Mouse (Mus musculus) kidney, embryonic 16.5 days (tissue): ENCODE results near the gene Fgfr2. TPM values are rescaled to one million over a fixed set of nuclear protein-coding genes. Genes with fewer than 3 reads are reported as not detected.

ENCODE experiments used
- ATAC-seq: fragments of 200-750 bp; cut with Nextera tagmentation; 2 replicates; pipeline ENCODE4 v1.8.0; 2017; ENCODE audit warnings: moderate TSS enrichment; ENCODE audit not compliant: low FRiP score, low TSS enrichment
- H3K27ac ChIP-seq: fragments of 300-500 bp; sonication (generic); 2 replicates; pipeline ENCODE4 v1.5.1; 2014; ENCODE audit warnings: low read length
- H3K27me3 ChIP-seq: fragments of 300-500 bp; sonication (generic); 2 replicates; pipeline ENCODE4 v1.6.1; 2014; ENCODE audit warnings: low read length, control low read depth, mixed read lengths; ENCODE audit not compliant: insufficient read depth
- H3K36me3 ChIP-seq: fragments of 300-500 bp; sonication (generic); 2 replicates; pipeline ENCODE4 v1.6.1; 2014; ENCODE audit warnings: low read length, control low read depth, mixed read lengths; ENCODE audit not compliant: insufficient read depth
- H3K4me1 ChIP-seq: fragments of 300-500 bp; sonication (generic); 2 replicates; pipeline ENCODE4 v1.6.1; 2014; ENCODE audit warnings: low read length, control low read depth, mixed read lengths; ENCODE audit not compliant: insufficient read depth
- H3K4me2 ChIP-seq: fragments of 300-500 bp; sonication (generic); replicated peaks from 2 replicates; pipeline ENCODE4 v1.6.1; 2014; ENCODE audit warnings: low read depth, low read length
- H3K4me3 ChIP-seq: fragments of 300-500 bp; sonication (generic); 2 replicates; pipeline ENCODE4 v1.5.1; 2014; ENCODE audit warnings: mild to moderate bottlenecking, low read length
- H3K9ac ChIP-seq: fragments of 300-500 bp; sonication (generic); replicated peaks from 2 replicates; pipeline ENCODE4 v1.6.1; 2014; ENCODE audit warnings: low read length
- H3K9me3 ChIP-seq: fragments of 300-500 bp; sonication (generic); 2 replicates; pipeline ENCODE4 v1.6.1; 2016; ENCODE audit warnings: low read length, control low read depth
- WGBS: fragments of 180-500 bp; shearing (Covaris S2); extraction: QIAGEN DNeasy Blood & Tissue Kit; methylation state at CpG from one replicate; pipeline ENCODE4 v1.1.7; 2014; 5-methylcytosine and 5-hydroxymethylcytosine counted together
- polyA plus RNA-seq: library from polyadenylated mRNA; unstranded; fragments of >200 nt; fragmentation: Nextera tagmentation; extraction: Ambion mirVana; gene quantifications from 2 replicates; pipeline ENCODE4 v1.2.1, GENCODE M21; 2015

Gene Fgfr2
- polyA plus RNA-seq, 1 experiment from 2014 or later, result 118 TPM

DNA sequence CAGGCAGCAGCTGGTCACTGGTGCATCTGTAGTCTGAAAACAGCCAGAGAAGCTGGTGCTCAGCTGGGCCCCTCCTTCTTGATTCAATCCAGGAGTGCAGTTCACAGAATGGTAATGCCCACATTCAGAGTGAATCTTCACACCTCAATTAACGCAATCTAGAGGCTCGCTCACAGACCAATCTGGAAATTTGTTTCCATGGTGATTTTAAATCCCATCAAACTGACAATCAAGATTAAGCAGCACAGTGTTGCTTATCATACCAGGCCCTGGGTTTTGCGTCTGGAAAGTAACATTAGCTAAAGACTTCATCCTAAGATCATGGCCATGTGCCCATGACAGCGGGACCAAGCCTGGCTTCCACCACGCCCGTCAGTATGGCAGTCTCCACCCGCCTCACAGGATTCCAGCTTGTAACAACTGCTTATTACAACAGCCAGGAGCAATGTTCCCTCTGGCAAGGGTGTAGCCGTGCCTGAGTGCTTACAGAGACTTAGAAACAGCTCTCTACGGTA, 644.8 kb downstream of the Fgfr2 start:
- Histone ChIP-seq H3K36me3 (no peaks in the 10 kb centered on the region), H3K4me3 (no peak overlapping the region), H3K27me3 (no peaks in the 10 kb centered on the region), H3K4me1 (peaks cover 10% of the 10 kb centered on the region), H3K9me3 (no peaks in the 10 kb centered on the region; the same call in 1 of the 2 replicates), H3K27ac (no peak overlapping the region), H3K9ac (no peak overlapping the region), H3K4me2 (no peak overlapping the region)
- whole genome bisulfite sequencing, result 76% methylated on average over 9 of the region's 9 CpGs
- ATAC-seq, result no peak

DNA sequence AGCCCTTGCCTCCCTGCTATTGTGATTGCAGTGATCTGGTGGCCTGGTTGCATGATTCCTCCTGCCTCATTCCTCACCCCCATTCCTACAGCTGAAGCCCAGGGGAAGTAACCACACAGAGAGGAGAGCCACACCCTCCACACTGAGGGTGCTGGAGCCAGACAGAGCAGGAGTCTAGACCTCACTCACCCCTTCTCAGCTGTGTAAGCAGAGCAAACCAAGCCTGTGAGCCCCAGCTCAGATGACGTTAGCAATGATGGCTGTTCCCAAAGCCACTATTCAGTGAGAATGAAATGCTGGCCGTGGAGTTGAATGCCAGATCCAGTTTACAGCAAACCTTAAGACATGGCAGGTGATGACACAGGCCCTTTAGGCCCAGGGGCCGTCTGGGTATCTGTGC, 645.4 kb downstream of the Fgfr2 start:
- whole genome bisulfite sequencing, result 53% methylated on average over 3 of the region's 3 CpGs
- Histone ChIP-seq H3K9me3 (no peaks in the 10 kb centered on the region; the same call in 1 of the 2 replicates), H3K27ac (no peak overlapping the region), H3K9ac (no peak overlapping the region), H3K27me3 (no peaks in the 10 kb centered on the region), H3K4me1 (peaks cover 10% of the 10 kb centered on the region), H3K4me3 (no peak overlapping the region), H3K36me3 (no peaks in the 10 kb centered on the region), H3K4me2 (no peak overlapping the region)
- ATAC-seq, result no peak

DNA sequence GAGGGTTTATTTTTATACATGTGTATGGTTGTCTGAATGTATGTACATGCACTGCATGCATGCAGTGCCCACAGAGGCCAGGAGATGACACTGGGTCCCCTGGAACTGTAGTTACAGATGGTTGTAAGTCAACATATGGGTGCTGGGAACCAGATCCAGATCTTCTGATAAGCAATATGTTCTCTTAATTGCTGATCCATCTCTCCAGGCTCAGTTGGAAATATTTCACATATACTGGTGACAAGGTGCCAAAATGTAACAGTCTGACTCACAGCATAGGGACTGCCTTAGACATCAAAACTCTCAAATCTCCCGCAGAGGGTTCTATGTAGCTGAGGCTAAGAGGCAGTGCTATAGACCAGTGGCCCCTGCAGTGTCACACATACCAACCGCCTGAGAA, 646.7 kb downstream of the Fgfr2 start:
- Histone ChIP-seq H3K36me3 (no peaks in the 10 kb centered on the region), H3K27me3 (no peaks in the 10 kb centered on the region), H3K9ac (no peak overlapping the region), H3K4me1 (peaks cover 10% of the 10 kb centered on the region), H3K4me3 (no peak overlapping the region), H3K4me2 (no peak overlapping the region), H3K9me3 (no peaks in the 10 kb centered on the region; the same call in 1 of the 2 replicates), H3K27ac (no peak overlapping the region)
- 97% methylated on average over 2 of the region's 2 CpGs for whole genome bisulfite sequencing
- ATAC-seq, result no peak

- H3K27ac ChIP-seq, result no peak overlapping the region
- no peak overlapping the region for H3K9ac ChIP-seq
- H3K36me3 ChIP-seq, result no peaks in the 10 kb centered on the region
- no peaks in the 10 kb centered on the region; the same call in 1 of the 2 replicates for H3K9me3 ChIP-seq
- H3K4me3 ChIP-seq, result no peak overlapping the region
- H3K27me3 ChIP-seq, result no peaks in the 10 kb centered on the region
- ATAC-seq, result 0 out of 2 replicates have a peak, but pooled peaks have one; percentile 5
- WGBS, result 23% methylated on average over 5 of the region's 5 CpGs
- no peaks in the 10 kb centered on the region for H3K4me1 ChIP-seq
- no peak overlapping the region for H3K4me2 ChIP-seq
Observed at GRCm38 (mm10) chr7:132475069-132475468, 648.1 kb downstream of the Fgfr2 start.

GRCm38 (mm10) chr7:132471327-132471726, 651.8 kb downstream of the Fgfr2 start:
- Histone ChIP-seq H3K9ac (no peak overlapping the region), H3K9me3 (no peaks in the 10 kb centered on the region; the same call in 1 of the 2 replicates), H3K4me2 (no peak overlapping the region), H3K36me3 (no peaks in the 10 kb centered on the region), H3K27ac (no peak overlapping the region), H3K4me1 (no peaks in the 10 kb centered on the region), H3K4me3 (no peak overlapping the region), H3K27me3 (no peaks in the 10 kb centered on the region)
- 52% methylated on average over 3 of the region's 3 CpGs for WGBS
- no peak for ATAC-seq

GRCm38 (mm10) chr7:132468391-132468790, 654.8 kb downstream of the Fgfr2 start:
- no peaks in the 10 kb centered on the region for H3K36me3 ChIP-seq
- ATAC-seq, result peak; percentile 46; the same call in 1 of the 2 replicates

GRCm38 (mm10) chr7:132465897-132466296, 657.3 kb downstream of the Fgfr2 start:
- Histone ChIP-seq H3K4me2 (no peak overlapping the region), H3K27me3 (no peaks in the 10 kb centered on the region), H3K27ac (no peak overlapping the region), H3K9ac (no peak overlapping the region), H3K4me3 (no peak overlapping the region), H3K4me1 (no peaks in the 10 kb centered on the region), H3K36me3 (no peaks in the 10 kb centered on the region), H3K9me3 (no peaks in the 10 kb centered on the region)
- ATAC-seq, result no peak
- 92% methylated on average over 5 of the region's 5 CpGs for WGBS

More at GRCm38 (mm10) chr7:132468391-132468790, 654.8 kb downstream of the Fgfr2 start:
- no peak overlapping the region for H3K4me2 ChIP-seq
- no peak overlapping the region for H3K27ac ChIP-seq
- H3K4me3 ChIP-seq, result no peak overlapping the region
- H3K9ac ChIP-seq, result no peak overlapping the region
- H3K27me3 ChIP-seq, result no peaks in the 10 kb centered on the region
- H3K9me3 ChIP-seq, result no peaks in the 10 kb centered on the region
- no peaks in the 10 kb centered on the region for H3K4me1 ChIP-seq

GRCm38 (mm10) chr7:132464894-132465293, 658.3 kb downstream of the Fgfr2 start:
- Histone ChIP-seq H3K4me3 (no peak overlapping the region), H3K36me3 (no peaks in the 10 kb centered on the region), H3K4me2 (no peak overlapping the region), H3K9ac (no peak overlapping the region), H3K9me3 (no peaks in the 10 kb centered on the region), H3K4me1 (no peaks in the 10 kb centered on the region), H3K27me3 (no peaks in the 10 kb centered on the region), H3K27ac (no peak overlapping the region)
- ATAC-seq, result no peak
- WGBS, result 66% methylated on average over 1 of the region's 1 CpGs

DNA sequence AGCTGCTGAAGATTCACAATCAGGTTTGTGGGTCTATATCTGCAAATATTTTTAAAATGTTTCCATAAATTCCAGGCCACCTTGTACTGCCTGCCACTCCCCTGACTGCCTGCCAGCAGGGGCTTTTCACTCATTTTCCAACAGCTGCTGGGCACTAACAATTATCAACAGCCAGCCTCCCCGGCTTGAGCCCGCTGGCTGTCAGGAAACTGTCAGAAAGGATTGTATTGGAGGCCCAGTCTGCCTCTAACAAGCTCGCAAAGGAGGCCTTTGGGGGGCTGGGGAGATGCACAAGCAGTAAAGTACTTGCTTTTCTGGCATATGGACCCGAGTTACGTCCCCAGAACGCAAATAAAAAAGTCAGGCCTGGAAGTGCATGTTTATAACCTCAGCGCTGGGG, 664.7 kb downstream of the Fgfr2 start:
- Histone ChIP-seq H3K9ac (no peak overlapping the region), H3K27me3 (no peaks in the 10 kb centered on the region), H3K4me3 (no peak overlapping the region), H3K4me1 (no peaks in the 10 kb centered on the region), H3K27ac (no peak overlapping the region), H3K36me3 (no peaks in the 10 kb centered on the region), H3K9me3 (no peaks in the 10 kb centered on the region), H3K4me2 (no peak overlapping the region)
- 60% methylated on average over 7 of the region's 7 CpGs for WGBS
- ATAC-seq, result no peak

DNA sequence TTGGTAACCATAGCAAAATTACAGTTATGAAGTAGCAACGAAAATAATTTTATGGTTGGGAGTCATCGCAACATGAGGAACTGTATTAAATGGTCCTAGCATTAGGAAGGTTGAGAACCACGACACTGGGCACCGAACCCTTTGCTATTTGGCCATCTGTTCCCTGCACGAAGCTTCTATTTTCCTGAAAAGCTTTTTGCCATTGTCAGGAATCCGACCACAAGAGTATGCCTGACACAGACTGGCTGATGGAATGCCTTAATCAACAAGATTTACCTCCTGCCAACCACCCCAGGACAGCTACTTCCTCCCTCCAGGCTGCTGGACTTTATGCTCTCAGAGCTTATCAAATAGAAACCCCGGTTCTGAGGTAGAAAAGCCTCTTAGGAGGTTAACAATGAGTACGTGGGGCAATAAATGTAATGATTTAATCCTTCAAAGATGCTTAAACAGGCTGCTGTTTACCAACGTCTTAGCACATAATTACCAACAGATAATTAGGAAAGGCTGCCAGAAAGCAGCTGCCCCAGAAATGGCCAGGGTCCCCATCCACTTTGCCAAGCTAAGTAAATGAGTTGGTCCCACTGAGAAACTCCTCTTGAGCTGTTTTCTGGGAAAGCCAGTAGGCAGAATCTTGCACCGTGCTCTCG, 668.0 kb downstream of the Fgfr2 start:
- 51% methylated on average over 11 of the region's 11 CpGs for WGBS
- no peak overlapping the region for H3K27ac ChIP-seq
- ATAC-seq, result no peak

More for the DNA sequence above, 668.0 kb downstream of the Fgfr2 start:
- peaks cover 4% of the 10 kb centered on the region; the same call in 1 of the 2 replicates for H3K9me3 ChIP-seq
- H3K4me1 ChIP-seq, result no peaks in the 10 kb centered on the region
- H3K27me3 ChIP-seq, result no peaks in the 10 kb centered on the region
- H3K36me3 ChIP-seq, result no peaks in the 10 kb centered on the region
- no peak overlapping the region for H3K4me2 ChIP-seq
- H3K4me3 ChIP-seq, result no peak overlapping the region
- H3K9ac ChIP-seq, result no peak overlapping the region
